Mouse (Mus musculus) spleen, postnatal 4 days (tissue): ENCODE results near the gene Crnkl1.
A peak's percentile ranks its signal among the peaks of the same experiment; 100 is the strongest.

Experiments used
- DNase-seq, 2 experiments: peaks; one replicate each; pipeline ENCODE4 v3.0.0; 2022; ENCODE audit warnings: low spot score in 2 of 2

Gene Crnkl1

GRCm38 (mm10) chr2:145934339-145935231 is at the start of gene Crnkl1, which contains the start of gene Cfap61:
Gene Crnkl1, minus strand, starts transcription at chr2:145935014.
Gene Cfap61, plus strand, starts transcription at chr2:145934784.
- DNase-seq = peak; percentile 86 to 92

DNA sequence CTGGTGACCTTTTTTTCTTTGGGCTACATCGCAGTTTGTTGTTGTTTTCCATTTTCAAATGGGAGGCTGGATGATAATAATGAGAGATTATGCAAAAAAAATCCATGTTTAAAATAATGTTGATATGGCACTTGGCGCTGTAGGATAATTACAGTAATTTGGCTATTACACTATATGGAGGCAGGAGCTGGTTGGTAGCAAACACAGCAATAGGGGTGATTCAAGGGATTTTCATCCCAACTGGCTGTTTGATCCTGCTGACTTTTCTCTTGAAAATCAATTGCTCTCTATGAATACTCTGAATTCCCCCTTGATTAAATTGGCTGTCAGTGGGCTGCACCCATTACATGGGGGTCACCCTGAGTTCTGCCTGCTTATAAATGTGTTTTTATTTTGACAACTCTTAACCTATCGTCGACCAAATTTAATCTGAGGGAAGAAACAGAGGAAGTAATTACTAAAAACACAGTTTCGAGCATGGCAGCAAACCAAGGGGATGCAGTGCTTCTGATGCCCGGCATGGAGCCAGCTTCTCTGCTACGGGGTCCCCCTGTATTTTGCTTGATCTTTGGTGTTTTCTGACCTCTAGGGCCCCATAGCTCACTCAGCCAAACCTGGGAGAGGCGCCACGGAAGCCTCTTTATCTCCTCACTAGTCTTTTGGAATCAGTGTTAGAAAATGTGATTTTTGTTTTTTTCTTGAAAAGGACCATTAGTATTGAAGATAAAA is 47.7 kb upstream of the Crnkl1 start:
- DNase-seq = no peak

DNA sequence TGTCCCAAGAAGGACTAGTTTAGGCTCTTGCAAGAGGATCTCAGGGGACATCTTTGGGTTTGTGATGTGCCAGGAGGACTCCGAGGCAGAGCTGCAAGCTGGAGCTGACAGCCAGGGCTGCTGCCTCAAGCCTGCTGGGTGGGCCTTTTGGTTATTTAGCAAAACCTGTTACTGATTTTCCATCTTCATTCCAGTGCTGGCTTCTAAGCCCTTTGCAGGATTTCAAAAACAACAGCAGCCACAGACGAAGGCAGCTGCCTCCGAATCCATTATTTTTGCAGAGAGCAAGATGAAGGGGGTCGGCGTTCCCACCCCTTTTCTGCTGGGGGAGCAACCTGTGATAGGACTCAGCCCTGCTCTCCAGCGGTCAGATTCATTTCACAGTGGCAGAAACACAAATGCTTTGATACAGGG is 46.9 kb upstream of the Crnkl1 start:
- peak in 1 of 2 experiments; percentile 7 for DNase-seq

DNA sequence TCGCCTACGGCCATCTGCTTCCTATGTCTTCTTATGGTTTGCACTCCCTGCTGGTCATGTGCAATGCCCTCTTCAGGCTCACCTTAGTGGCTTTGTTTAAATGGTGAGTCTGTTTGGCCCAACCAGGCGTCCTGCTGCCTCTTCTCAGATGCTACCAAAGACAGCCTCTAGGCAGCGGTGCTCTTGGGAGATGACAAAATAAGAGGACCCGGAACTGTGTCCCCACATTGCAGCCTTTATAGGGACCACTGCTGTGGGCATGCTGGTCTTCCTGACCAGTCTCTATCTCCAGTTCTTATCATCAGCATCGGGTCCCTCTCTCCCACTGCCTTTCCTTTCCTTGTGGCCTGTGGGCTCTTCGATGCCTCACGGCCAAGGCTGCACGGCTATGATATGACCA is 46.1 kb upstream of the Crnkl1 start:
- peak in 1 of 2 experiments; percentile 3 for DNase-seq

- DNase-seq = no peak
Measured at GRCm38 (mm10) chr2:145979616-145980015, 44.8 kb upstream of the Crnkl1 start.

- DNase-seq = no peak
Measured at GRCm38 (mm10) chr2:145972571-145972970, 37.8 kb upstream of the Crnkl1 start.

- no peak for DNase-seq
Measured at GRCm38 (mm10) chr2:145971237-145972010, 36.6 kb upstream of the Crnkl1 start.

DNA sequence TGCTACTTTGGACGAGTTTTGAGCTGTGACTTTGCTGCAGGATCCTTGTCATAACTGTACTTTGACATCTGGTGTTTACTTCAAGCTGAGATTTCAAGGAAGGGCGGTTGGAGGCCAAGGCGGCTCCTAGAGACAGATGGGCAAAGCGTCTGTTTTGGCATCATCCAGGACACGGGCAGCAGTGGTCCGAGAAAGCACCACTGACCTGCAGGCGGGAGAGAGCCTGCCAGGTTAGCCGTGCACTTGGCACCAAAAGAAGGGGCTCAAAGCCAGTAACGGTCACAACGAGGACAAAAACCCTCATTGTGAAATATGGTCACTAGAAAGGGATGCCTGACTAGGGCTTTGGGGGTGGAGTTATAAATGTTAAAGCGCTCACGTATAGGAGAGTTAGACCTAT is 35.9 kb upstream of the Crnkl1 start:
- DNase-seq = no peak

DNA sequence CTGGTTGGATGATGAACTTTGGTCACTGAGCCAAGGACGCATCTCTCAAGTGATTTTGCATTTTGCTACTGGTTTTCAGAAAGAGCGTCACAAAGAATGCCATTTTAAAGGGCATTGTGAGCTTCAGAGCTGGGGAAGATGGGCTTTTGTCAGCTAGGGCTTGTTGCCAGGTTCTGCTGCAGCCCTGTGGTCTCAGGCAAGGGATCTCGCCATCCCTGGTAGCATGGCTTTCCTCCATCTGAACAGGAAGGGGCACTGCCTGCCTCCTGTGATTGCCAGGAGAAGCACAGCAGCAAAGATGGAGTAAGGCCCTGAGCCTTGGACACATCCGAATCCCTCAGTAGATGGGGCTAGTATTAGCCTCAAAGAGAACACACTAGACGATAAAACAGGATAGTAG is 27.0 kb upstream of the Crnkl1 start:
- no peak for DNase-seq

DNA sequence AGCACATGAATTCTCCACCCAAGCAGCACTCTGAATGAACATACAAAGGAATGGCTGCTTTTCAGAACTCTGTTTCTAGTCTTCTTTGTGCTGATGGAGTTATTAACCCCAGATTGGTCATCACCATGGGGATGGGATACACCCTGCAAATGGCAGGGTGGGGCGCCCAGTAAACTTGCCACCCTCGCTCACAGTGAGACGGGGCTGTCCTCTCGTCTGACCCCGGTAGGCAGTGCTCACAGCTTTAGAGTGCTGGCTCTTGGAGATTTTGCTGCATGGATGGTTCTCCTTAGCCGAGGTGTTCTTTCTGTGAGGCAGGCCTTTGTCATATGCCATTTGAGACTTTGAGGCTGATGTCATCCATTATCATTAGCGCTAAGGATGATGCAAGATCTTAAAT is 23.7 kb upstream of the Crnkl1 start:
- no peak for DNase-seq

DNA sequence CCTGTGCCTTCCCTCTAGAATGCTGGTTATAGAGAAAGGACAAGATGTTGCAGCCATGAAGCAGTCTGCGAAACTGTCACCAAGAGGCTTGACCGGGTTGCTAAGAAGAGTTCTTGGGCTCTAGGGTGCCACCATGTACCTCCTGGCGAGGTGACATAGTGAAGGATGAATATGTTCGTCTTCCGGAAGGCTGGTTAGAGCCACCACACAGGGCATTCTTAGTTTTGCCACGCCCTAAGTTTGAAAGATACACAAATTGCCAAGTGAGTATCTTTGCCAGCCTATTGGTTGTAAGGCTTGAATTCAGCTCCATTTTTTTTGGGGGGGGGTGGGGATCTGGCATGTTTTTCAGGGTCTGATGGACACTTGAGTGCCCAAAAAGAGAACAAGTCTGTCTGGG is 23.3 kb upstream of the Crnkl1 start:
- DNase-seq = no peak

- no peak for DNase-seq
Measured at GRCm38 (mm10) chr2:145957450-145957849, 22.6 kb upstream of the Crnkl1 start.

DNA sequence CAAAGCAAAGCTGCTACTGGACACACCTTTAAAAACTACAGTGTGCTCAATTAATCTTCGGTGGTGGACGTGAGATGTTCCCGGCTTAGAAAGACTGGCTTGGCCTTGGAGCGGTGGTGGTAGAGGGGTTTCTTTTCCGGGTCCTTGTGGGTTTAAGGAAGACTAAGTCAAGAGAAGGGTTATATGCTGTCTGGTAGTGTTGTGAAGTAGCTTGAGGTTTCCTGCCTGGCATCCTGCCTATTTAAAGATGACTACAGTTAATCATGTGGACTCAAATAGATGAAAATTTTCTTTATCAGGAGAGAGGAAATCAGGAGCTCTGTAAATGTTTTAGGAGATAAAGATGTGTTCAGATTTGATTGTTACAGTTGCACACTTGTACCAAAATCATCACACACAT is 21.5 kb upstream of the Crnkl1 start:
- DNase-seq = no peak

- DNase-seq = no peak
Measured at GRCm38 (mm10) chr2:145955844-145956243, 21.0 kb upstream of the Crnkl1 start.

GRCm38 (mm10) chr2:145952726-145953125 is 17.9 kb upstream of the Crnkl1 start:
- no peak for DNase-seq

DNA sequence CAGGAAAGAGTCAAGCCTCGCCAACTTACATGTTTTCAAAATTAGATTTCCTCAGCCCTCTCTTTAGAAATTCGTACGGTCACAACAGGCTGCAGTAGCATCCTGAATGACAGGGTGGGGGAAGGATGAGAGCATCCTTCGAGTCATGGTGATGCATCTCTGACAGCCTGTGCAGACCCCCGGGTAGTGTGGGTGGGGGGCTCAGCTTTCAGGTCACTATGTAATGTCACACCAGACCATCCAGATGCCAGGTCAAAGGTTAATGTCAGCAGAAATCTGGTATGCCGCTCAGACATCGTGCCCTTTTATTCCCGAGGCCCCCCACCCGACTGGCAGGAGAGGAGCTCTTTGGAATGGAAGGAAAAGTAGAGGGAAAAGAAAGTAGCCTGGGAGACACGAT is 15.4 kb upstream of the Crnkl1 start:
- no peak for DNase-seq

- no peak for DNase-seq
Measured at GRCm38 (mm10) chr2:145949475-145950068, 14.8 kb upstream of the Crnkl1 start.

DNA sequence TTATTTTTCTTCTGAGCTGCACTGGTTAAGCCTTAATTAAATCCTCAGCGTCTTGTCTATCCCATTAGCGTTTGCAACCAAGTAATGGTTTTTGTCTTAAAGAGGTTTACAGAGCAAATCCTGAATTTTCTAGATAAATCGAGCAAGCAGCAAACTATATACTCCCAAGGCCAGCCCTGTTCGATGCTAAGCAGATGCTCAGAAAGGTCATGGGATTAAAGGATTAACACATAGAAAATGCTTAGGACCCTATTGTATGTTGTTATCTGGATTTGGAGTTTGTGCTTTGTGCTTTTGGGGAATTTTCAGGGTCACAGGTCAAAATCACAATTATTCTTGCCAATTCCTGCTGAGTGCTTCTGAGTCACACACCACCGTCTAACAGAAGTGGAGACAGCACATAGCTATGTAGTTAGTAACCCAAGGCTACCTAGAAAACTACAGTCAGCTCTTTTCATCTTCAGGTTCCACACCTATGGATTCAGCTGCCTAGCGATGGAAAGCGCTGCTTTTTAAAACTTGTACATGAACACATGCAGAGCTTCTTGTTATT is 13.7 kb upstream of the Crnkl1 start:
- no peak for DNase-seq

DNA sequence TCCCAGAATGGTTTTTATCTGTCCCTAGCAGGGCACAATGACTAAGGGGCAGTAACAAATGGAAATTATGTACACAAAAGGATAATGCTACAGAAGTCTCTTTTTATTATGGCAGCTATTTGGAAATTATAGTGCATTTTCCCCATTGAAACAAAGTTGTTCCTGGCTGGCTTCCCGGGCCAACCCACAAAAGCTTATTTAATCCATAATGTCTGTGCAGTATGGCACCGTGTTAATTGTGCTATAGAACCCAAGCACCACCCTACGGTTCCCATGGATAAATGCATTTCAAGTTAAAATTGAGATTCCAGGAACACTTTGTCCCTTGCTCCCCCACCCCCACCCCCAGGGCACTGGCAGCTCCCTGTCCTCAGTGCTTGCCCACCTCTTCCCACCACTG is 9.5 kb upstream of the Crnkl1 start:
- DNase-seq = no peak

DNA sequence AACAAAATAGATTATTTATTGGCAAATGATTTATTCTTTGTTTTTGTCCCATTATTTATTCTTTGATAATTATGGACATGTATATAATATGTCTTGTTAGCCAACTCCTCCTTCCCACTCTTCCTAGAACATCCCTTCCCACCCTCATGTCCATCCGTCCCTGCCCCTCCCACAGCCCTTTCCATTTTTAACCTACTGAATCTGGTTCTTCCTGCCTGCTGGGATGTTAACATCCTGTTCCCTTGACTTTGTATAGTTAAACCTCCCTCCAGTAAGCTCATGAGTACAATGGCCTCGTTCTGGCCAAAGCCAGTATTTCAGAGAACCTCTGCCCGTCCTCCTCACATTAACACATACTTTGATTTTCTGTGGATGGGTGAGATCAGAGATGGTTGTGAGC is 6.6 kb upstream of the Crnkl1 start:
- no peak for DNase-seq

- DNase-seq = no peak
Measured at GRCm38 (mm10) chr2:145936975-145937374, 2.2 kb upstream of the Crnkl1 start.
